Mouse (Mus musculus): Measurements from ENCODE around the gene Ptges2. TPM values are rescaled to one million over a fixed set of nuclear protein-coding genes. Genes with fewer than 3 reads are reported as not detected.

Gene Ptges2
- total RNA-seq, 1 experiment from 2014 or later, result 51.8 TPM

- no peak for DNase-seq
Observed at GRCm38 (mm10) chr2:32441550-32441949, 45.9 kb downstream of the Ptges2 start.

- DNase-seq, result no peak
Observed at GRCm38 (mm10) chr2:32445535-32445934, 49.8 kb downstream of the Ptges2 start.

- no peak for DNase-seq
Observed at GRCm38 (mm10) chr2:32447264-32447936, 51.7 kb downstream of the Ptges2 start.

- DNase-seq, result no peak
Observed at GRCm38 (mm10) chr2:32448480-32448879, 52.8 kb downstream of the Ptges2 start.

GRCm38 (mm10) chr2:32449761-32450754 lies 54.4 kb downstream of the Ptges2 start, which contains the start of gene Naif1:
Naif1 (plus strand) TSS chr2:32450457.
- DNase-seq, result no peak

GRCm38 (mm10) chr2:32450881-32451844 lies 55.5 kb downstream of the Ptges2 start, which contains the start of gene Slc25a25:
Slc25a25 (minus strand) TSS chr2:32451445.
- DNase-seq, result peak; percentile 98

- DNase-seq, result peak; percentile 96
Observed at GRCm38 (mm10) chr2:32451870-32452372, 56.2 kb downstream of the Ptges2 start.

- no peak for DNase-seq
Observed at GRCm38 (mm10) chr2:32452441-32452971, 56.8 kb downstream of the Ptges2 start.

- DNase-seq, result no peak
Observed at GRCm38 (mm10) chr2:32453641-32454303, 58.1 kb downstream of the Ptges2 start.

GRCm38 (mm10) chr2:32454633-32455032 lies 58.9 kb downstream of the Ptges2 start:
- DNase-seq, result no peak

GRCm38 (mm10) chr2:32455101-32455500 lies 59.4 kb downstream of the Ptges2 start:
- DNase-seq, result no peak

Other genes with a start within 250 kb of the Ptges2 start
- 112 and 128 TPM in 2 replicates for gene Prrc2b, start 244.8 kb upstream of the Ptges2 start, total RNA-seq (2021)
- gene Pomt1, start 159.3 kb upstream of the Ptges2 start, total RNA-seq (2021), result 47.0 and 54.2 TPM in 2 replicates
- gene Uck1, start 135.7 kb upstream of the Ptges2 start, total RNA-seq (2021), result 120 and 132 TPM in 2 replicates
- gene Golga2, start 108.5 kb upstream of the Ptges2 start, total RNA-seq (2021), result 65.1 and 87.7 TPM in 2 replicates
- gene Swi5, start 107.8 kb upstream of the Ptges2 start, total RNA-seq (2021), result 276 and 297 TPM in 2 replicates
- 85.5 and 107 TPM in 2 replicates for gene Ciz1, start 43.6 kb upstream of the Ptges2 start, total RNA-seq (2021)
- 13.1 and 20.4 TPM in 2 replicates for gene Dnm1, start 42.6 kb upstream of the Ptges2 start, total RNA-seq (2021)
- 173 and 191 TPM in 2 replicates for gene 1110008P14Rik, start 14.0 kb upstream of the Ptges2 start, total RNA-seq (2021)
- 1.0 and 1.5 TPM in 2 replicates for gene Lcn2, start 7.6 kb upstream of the Ptges2 start, total RNA-seq (2021)
- gene Naif1, start 54.6 kb downstream of the Ptges2 start, total RNA-seq (2021), result 5.5 and 5.6 TPM in 2 replicates
- 16.4 and 28.0 TPM in 2 replicates for gene Slc25a25, start 55.5 kb downstream of the Ptges2 start, total RNA-seq (2021)
- gene Fam102a, start 139.4 kb downstream of the Ptges2 start, total RNA-seq (2021), result 32.3 and 35.5 TPM in 2 replicates
- 63.7 and 66.8 TPM in 2 replicates for gene Dpm2, start 175.0 kb downstream of the Ptges2 start, total RNA-seq (2021)
- gene Pip5kl1, start 178.9 kb downstream of the Ptges2 start, total RNA-seq (2021), result not detected in 2 replicates
- not detected in 2 replicates for gene 9430097D07Rik, start 179.8 kb downstream of the Ptges2 start, total RNA-seq (2021)
- gene St6galnac4, start 191.2 kb downstream of the Ptges2 start, total RNA-seq (2021), result 8.8 and 9.4 TPM in 2 replicates
- gene St6galnac6, start 203.8 kb downstream of the Ptges2 start, total RNA-seq (2021), result 48.4 and 56.0 TPM in 2 replicates
- 43.4 and 61.9 TPM in 2 replicates for gene Ak1, start 225.9 kb downstream of the Ptges2 start, total RNA-seq (2021)

Measured in adrenal gland, postnatal 25 days (tissue).